Mouse (Mus musculus): ENCODE data around the gene Spata21.

Gene Spata21

GRCm38 (mm10) chr4:141158609-141159008 is 70.5 kb downstream of the Spata21 start:
- no peak for DNase-seq (ENCODE audit: low spot score in 2 of 2)

GRCm38 (mm10) chr4:141159093-141159492 is 71.0 kb downstream of the Spata21 start:
- DNase-seq (ENCODE audit: low spot score in 2 of 2): no peak

DNA sequence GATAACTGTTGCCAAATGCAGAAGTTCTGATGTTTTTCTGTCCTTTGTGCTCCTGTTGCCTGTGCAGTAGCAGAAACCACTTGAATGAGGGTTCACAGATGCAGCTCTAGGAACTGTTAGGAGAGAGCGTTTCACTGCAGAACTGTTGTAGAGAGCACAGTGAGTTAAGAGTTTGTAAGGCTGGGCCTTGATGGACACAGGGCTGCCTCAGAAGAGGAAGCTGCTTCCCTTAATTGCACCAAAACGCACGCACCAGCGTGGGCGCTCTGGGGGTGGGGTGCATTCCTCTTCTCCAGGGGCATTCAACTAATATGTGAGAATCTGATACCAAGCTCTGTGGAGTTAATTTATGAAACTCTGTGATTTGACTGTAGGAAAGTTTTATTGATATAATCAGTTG is 71.5 kb downstream of the Spata21 start:
- DNase-seq (ENCODE audit: low spot score in 2 of 2): no peak

DNA sequence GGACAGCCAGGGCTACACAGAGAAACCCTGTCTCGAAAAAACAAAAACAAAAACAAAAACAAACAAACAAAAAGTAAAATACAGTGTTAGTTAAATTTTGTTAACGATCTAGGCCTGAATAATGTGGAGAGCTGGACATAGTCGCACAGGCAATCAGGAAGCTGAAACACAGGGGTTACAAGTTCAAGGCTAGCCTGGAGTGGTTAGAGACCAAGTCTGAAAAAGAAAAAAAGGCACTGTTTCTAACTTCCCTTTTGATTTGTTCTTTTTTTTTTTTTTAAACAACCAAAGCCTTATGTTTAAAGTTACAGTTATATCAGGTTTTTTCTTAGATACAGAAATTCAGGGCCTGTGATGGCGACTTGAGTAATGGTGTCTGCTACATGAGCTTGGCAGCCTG is 72.1 kb downstream of the Spata21 start:
- DNase-seq (ENCODE audit: low spot score in 2 of 2): no peak

- DNase-seq (ENCODE audit: low spot score in 2 of 2): no peak
Observed at GRCm38 (mm10) chr4:141161699-141162208, 73.6 kb downstream of the Spata21 start.

Data from urinary bladder, adult 18-20 months (tissue).